23 mouse cellular contexts compared by ENCODE assay signal in genomic region chr6:101537581-101537980, GRCm38 (mm10).
"Had no signal": no experiment of that assay in that cellular context is flagged by ENCODE, and none has a peak within 500 bp of the region (broad histone marks: within the 10 kb centered on the region; RNA-seq: fewer than 3 reads in every experiment).

No protein-coding gene starts in this region.

- H3K27me3 ChIP-seq: liver, embryonic 13.5 days; megakaryocyte, embryonic 14.5 days; neural tube, embryonic 13.5 days had no signal

- H3K4me2 ChIP-seq: kidney, embryonic 15.5 days; limb, embryonic 13.5 days; liver, embryonic 13.5 days; lung, embryonic 15.5 days; midbrain, embryonic 13.5 days; neural tube, embryonic 13.5 days had no signal

- H3K27ac ChIP-seq: kidney, embryonic 15.5 days; layer of hippocampus, adult 2 months; limb, embryonic 13.5 days; liver, embryonic 13.5 days; lung, embryonic 15.5 days; midbrain, embryonic 10.5 days; midbrain, embryonic 13.5 days; neural tube, embryonic 13.5 days had no signal

- H3K9ac ChIP-seq: kidney, embryonic 15.5 days; limb, embryonic 13.5 days; liver, embryonic 13.5 days; lung, embryonic 15.5 days; midbrain, embryonic 13.5 days; neural tube, embryonic 13.5 days had no signal

- DNase-seq: kidney, adult 11 months; kidney, adult 8-10 months; kidney, postnatal 25 days; layer of hippocampus, adult 9-11 months; liver, embryonic 13.5 days; lung, postnatal 10 days; lung, postnatal 36 days; retina, postnatal 1 day; right cerebral cortex, postnatal 25 days; spleen, adult 18-20 months; thymus, adult 2 months; thymus, postnatal 14 days; thymus, postnatal 4 days had no signal

- H3K9me3 ChIP-seq: liver, embryonic 13.5 days; lung, embryonic 15.5 days; midbrain, embryonic 10.5 days; midbrain, embryonic 13.5 days; neural tube, embryonic 13.5 days had no signal

- H3K4me1 ChIP-seq: kidney, embryonic 15.5 days; liver, embryonic 13.5 days; megakaryocyte, embryonic 14.5 days; midbrain, embryonic 13.5 days had no signal

- ATAC-seq: midbrain, embryonic 13.5 days; midbrain, embryonic 16.5 days had no signal

- H3K4me3 ChIP-seq: kidney, embryonic 15.5 days; layer of hippocampus, adult 2 months; limb, embryonic 13.5 days; liver, embryonic 13.5 days; lung, embryonic 15.5 days; megakaryocyte, embryonic 14.5 days; midbrain, embryonic 10.5 days; midbrain, embryonic 13.5 days; myocyte; neural tube, embryonic 13.5 days had no signal

- H3K36me3 ChIP-seq: kidney, embryonic 15.5 days; limb, embryonic 13.5 days; liver, embryonic 13.5 days; lung, embryonic 15.5 days; midbrain, embryonic 10.5 days; midbrain, embryonic 13.5 days; neural tube, embryonic 13.5 days had no signal
